Comparison of ENCODE assay signal across 7 mouse cellular contexts in genomic region chr5:146844301-146844941, GRCm38 (mm10). TPM values are rescaled to one million over a fixed set of nuclear protein-coding genes. Genes with fewer than 3 reads are reported as not detected.
A peak's percentile ranks its signal among the peaks of the same experiment; 100 is the strongest.
DNase-seq lines count a peak whose midpoint lies in the region; ATAC-seq and TF ChIP-seq lines count a peak whose summit lies in the region.

No protein-coding gene starts in this region.

- H3K27ac ChIP-seq in lung, postnatal 0 days (ENCODE audit: low read length): peak overlapping the region; percentile 84
- H3K27ac ChIP-seq in embryonic fibroblast, embryonic 13.5 days (ENCODE audit: insufficient read depth, low read length): peak overlapping the region; percentile 50
- H3K27ac ChIP-seq in limb, embryonic 15.5 days: no peak overlapping the region
- no peak overlapping the region for H3K27ac ChIP-seq in small intestine, adult 2 months (ENCODE audit: insufficient read depth, low read depth, low read length)

- 7% methylated on average over 6 of the region's 6 CpGs for WGBS in lung, postnatal 0 days
- 11% methylated on average over 6 of the region's 6 CpGs for WGBS in limb, embryonic 15.5 days
- WGBS in small intestine, adult 2 months: 25% methylated on average over 6 of the region's 6 CpGs

- TF ChIP-seq CTCF in lung, postnatal 0 days (IDR thresholded peaks at IDR 0.05): peak; percentile 61
- TF ChIP-seq CTCF in embryonic fibroblast, embryonic 13.5 days (IDR thresholded peaks at IDR 0.05; ENCODE audit: borderline replicate concordance, insufficient read depth, low read length): no peak
- TF ChIP-seq CTCF in small intestine, adult 2 months (IDR thresholded peaks at IDR 0.05; ENCODE audit: extremely low read depth, insufficient read length, insufficient replicate concordance, low read depth, low read length): no peak

- peak overlapping the region; percentile 63 for H3K4me3 ChIP-seq in lung, postnatal 0 days (ENCODE audit: low read depth, low read length)
- peak overlapping the region; percentile 25; the same call in 1 of the 2 replicates for H3K4me3 ChIP-seq in embryonic fibroblast, embryonic 13.5 days (ENCODE audit: insufficient read depth, low read length)
- peak overlapping the region; percentile 60 for H3K4me3 ChIP-seq in limb, embryonic 15.5 days
- H3K4me3 ChIP-seq in small intestine, adult 2 months (ENCODE audit: low read depth, low read length): peak overlapping the region; percentile 66

- peak; percentile 1 for ATAC-seq in lung, postnatal 0 days
- 0 out of 2 replicates have a peak, but pooled peaks have one; percentile 1 for ATAC-seq in limb, embryonic 15.5 days (ENCODE audit: insufficient number of reproducible peaks, low FRiP score, low TSS enrichment, low read depth)
- no peak for ATAC-seq in erythroid progenitor cell, adult 5-6 weeks (replicated peaks; ENCODE audit: low FRiP score, poor library complexity, severe bottlenecking)

- no peaks in the 10 kb centered on the region for H3K36me3 ChIP-seq in lung, postnatal 0 days (ENCODE audit: insufficient read depth, low read length)
- H3K36me3 ChIP-seq in limb, embryonic 15.5 days: peaks cover 5% of the 10 kb centered on the region; the same call in 1 of the 2 replicates
- no peaks in the 10 kb centered on the region for H3K36me3 ChIP-seq in small intestine, adult 2 months (ENCODE audit: control insufficient read depth, insufficient read depth, low read length)

- peak overlapping the region; percentile 79 for H3K4me2 ChIP-seq in lung, postnatal 0 days (replicated peaks; ENCODE audit: low read depth, low read length)
- H3K4me2 ChIP-seq in limb, embryonic 15.5 days: peak overlapping the region; percentile 98

- no peaks in the 10 kb centered on the region for H3K27me3 ChIP-seq in lung, postnatal 0 days (replicated peaks; ENCODE audit: insufficient read depth, low read length)
- H3K27me3 ChIP-seq in limb, embryonic 15.5 days: no peaks in the 10 kb centered on the region
- no peaks in the 10 kb centered on the region for H3K27me3 ChIP-seq in small intestine, adult 2 months (ENCODE audit: control insufficient read depth, insufficient read depth, low read length)

- no peak overlapping the region for H3K9ac ChIP-seq in lung, postnatal 0 days (replicated peaks; ENCODE audit: low read depth)
- peak overlapping the region; percentile 47; the same call in 1 of the 2 replicates for H3K9ac ChIP-seq in limb, embryonic 15.5 days

- TF ChIP-seq EP300 in lung, postnatal 0 days (IDR thresholded peaks at IDR 0.05): peak; percentile 30; the same call in 1 of the 2 replicates

- H3K4me1 ChIP-seq in lung, postnatal 0 days (ENCODE audit: insufficient read depth, low read depth, low read length): peaks cover 5% of the 10 kb centered on the region; the same call in 1 of the 2 replicates
- peaks cover 3% of the 10 kb centered on the region; the same call in 1 of the 2 replicates for H3K4me1 ChIP-seq in embryonic fibroblast, embryonic 13.5 days (ENCODE audit: control insufficient read depth, insufficient read depth, low read length)
- peaks cover 15% of the 10 kb centered on the region for H3K4me1 ChIP-seq in limb, embryonic 15.5 days
- H3K4me1 ChIP-seq in small intestine, adult 2 months (ENCODE audit: control insufficient read depth, insufficient read depth, insufficient read length, low read length): peaks cover 5% of the 10 kb centered on the region

- no peaks in the 10 kb centered on the region for H3K9me3 ChIP-seq in lung, postnatal 0 days (ENCODE audit: low read length)
- no peaks in the 10 kb centered on the region for H3K9me3 ChIP-seq in limb, embryonic 15.5 days

- no peak for TF ChIP-seq POLR2A in embryonic fibroblast, embryonic 13.5 days (IDR thresholded peaks at IDR 0.05; ENCODE audit: low read depth, low read length)
- no peak for TF ChIP-seq POLR2A in small intestine, adult 2 months (IDR thresholded peaks at IDR 0.05; ENCODE audit: low read depth, low read length)

- DNase-seq in lung, postnatal 0 days (ENCODE audit: low spot score): peak; percentile 51
- no peak for DNase-seq in lung, postnatal 25 days (ENCODE audit: low spot score)
- DNase-seq in layer of hippocampus, postnatal 14 days (ENCODE audit: low spot score in 2 of 2): no peak

RNA-seq across cellular contexts. Expression of gene Rasl11a, which starts 0.5 kb away (rescaled TPM):
- polyA plus RNA-seq in lung, postnatal 0 days (2015; fragmentation: Nextera tagmentation; extraction: Ambion mirVana): 101 and 138 TPM in 2 replicates
- 9.6 and 9.7 TPM in 2 replicates for polyA plus RNA-seq in embryonic fibroblast, embryonic 13.5 days (2011; ENCODE audit: insufficient read length, low read depth, missing spikeins)
- polyA plus RNA-seq in limb, embryonic 15.5 days (2015; fragmentation: Nextera tagmentation; extraction: Ambion mirVana): 11.4 and 11.5 TPM in 2 replicates
- 5.8 TPM in 2 replicates for polyA plus RNA-seq in small intestine, adult 2 months (2012; rRNA removed)
- total RNA-seq in erythroid progenitor cell, adult 5-6 weeks (2015; ENCODE audit: low replicate concordance): not detected in 2 replicates
- total RNA-seq in erythroid progenitor cell, adult 5-6 weeks (2017; ENCODE audit: low replicate concordance): not detected in 2 replicates
- 10 to 100 TPM; 22.6 to 25.5 TPM for total RNA-seq in layer of hippocampus, postnatal 14 days (2021)

RNA-seq across cellular contexts. Expression of gene Rpl21, which starts 11.7 kb away (rescaled TPM):
- 474 and 489 TPM in 2 replicates for polyA plus RNA-seq in lung, postnatal 0 days (2015; fragmentation: Nextera tagmentation; extraction: Ambion mirVana)
- polyA plus RNA-seq in embryonic fibroblast, embryonic 13.5 days (2011; ENCODE audit: insufficient read length, low read depth, missing spikeins): 87.4 and 122 TPM in 2 replicates
- 448 and 534 TPM in 2 replicates for polyA plus RNA-seq in limb, embryonic 15.5 days (2015; fragmentation: Nextera tagmentation; extraction: Ambion mirVana)
- 15.6 and 16.3 TPM in 2 replicates for polyA plus RNA-seq in small intestine, adult 2 months (2012; rRNA removed)
- 547 and 879 TPM in 2 replicates for total RNA-seq in erythroid progenitor cell, adult 5-6 weeks (2015; ENCODE audit: low replicate concordance)
- total RNA-seq in erythroid progenitor cell, adult 5-6 weeks (2017; ENCODE audit: low replicate concordance): 529 and 618 TPM in 2 replicates
- 100 to 1,000 TPM; 204 to 212 TPM for total RNA-seq in layer of hippocampus, postnatal 14 days (2021)

RNA-seq across cellular contexts. Expression of gene Usp12, which starts 49.6 kb away (rescaled TPM):
- polyA plus RNA-seq in lung, postnatal 0 days (2015; fragmentation: Nextera tagmentation; extraction: Ambion mirVana): 14.5 and 15.4 TPM in 2 replicates
- polyA plus RNA-seq in embryonic fibroblast, embryonic 13.5 days (2011; ENCODE audit: insufficient read length, low read depth, missing spikeins): 24.2 and 30.3 TPM in 2 replicates
- polyA plus RNA-seq in limb, embryonic 15.5 days (2015; fragmentation: Nextera tagmentation; extraction: Ambion mirVana): 15.5 and 16.6 TPM in 2 replicates
- polyA plus RNA-seq in small intestine, adult 2 months (2012; rRNA removed): 5.8 and 16.7 TPM in 2 replicates
- total RNA-seq in erythroid progenitor cell, adult 5-6 weeks (2015; ENCODE audit: low replicate concordance): 8.6 and 15.1 TPM in 2 replicates
- 9.2 and 10.3 TPM in 2 replicates for total RNA-seq in erythroid progenitor cell, adult 5-6 weeks (2017; ENCODE audit: low replicate concordance)
- total RNA-seq in layer of hippocampus, postnatal 14 days (2021): 10 to 100 TPM; 59.6 to 60.6 TPM

Comparison
In these comparisons a context has a peak if more than half of its experiments do, and no peak if none do; other contexts are left out.
1. H3K27ac ChIP-seq: peak in lung, postnatal 0 days (single experiment) and embryonic fibroblast, embryonic 13.5 days (single experiment); none in limb, embryonic 15.5 days (single experiment) and small intestine, adult 2 months (single experiment).
2. Peak in every context shown above with its lines, with median percentiles within 50 percentile points of each other: H3K4me3 ChIP-seq.